Comparison of ENCODE assay signal across 10 mouse cellular contexts in genomic region chr12:85417845-85418244, GRCm38 (mm10). TPM values are rescaled to one million over a fixed set of nuclear protein-coding genes. Genes with fewer than 3 reads are reported as not detected.
DNase-seq lines count a peak whose midpoint lies in the region; ATAC-seq and TF ChIP-seq lines count a peak whose summit lies in the region.
"Had no signal": no experiment of that assay in that cellular context is flagged by ENCODE, and none has a peak within 500 bp of the region (broad histone marks: within the 10 kb centered on the region; RNA-seq: fewer than 3 reads in every experiment).

No protein-coding gene starts in this region.

- no peak overlapping the region for H3K9ac ChIP-seq in stomach, embryonic 16.5 days (ENCODE audit: low read length)
- no peak overlapping the region for H3K9ac ChIP-seq in stomach, postnatal 0 days (ENCODE audit: low read length)
- H3K9ac ChIP-seq in heart, postnatal 0 days (replicated peaks; ENCODE audit: low read depth, low read length): no peak overlapping the region
- no peak overlapping the region for H3K9ac ChIP-seq in lung, postnatal 0 days (replicated peaks; ENCODE audit: low read depth)
- H3K9ac ChIP-seq: embryonic facial prominence, embryonic 15.5 days; liver, embryonic 15.5 days; stomach, embryonic 15.5 days had no signal

- no peaks in the 10 kb centered on the region for H3K36me3 ChIP-seq in stomach, embryonic 16.5 days (ENCODE audit: control insufficient read depth, insufficient read depth, low read length)
- no peaks in the 10 kb centered on the region for H3K36me3 ChIP-seq in stomach, postnatal 0 days (ENCODE audit: control insufficient read depth, insufficient read depth, low read length)
- no peaks in the 10 kb centered on the region for H3K36me3 ChIP-seq in heart, postnatal 0 days (replicated peaks; ENCODE audit: control insufficient read depth, insufficient read depth, low read length)
- H3K36me3 ChIP-seq in lung, postnatal 0 days (ENCODE audit: insufficient read depth, low read length): no peaks in the 10 kb centered on the region
- H3K36me3 ChIP-seq: embryonic facial prominence, embryonic 15.5 days; liver, embryonic 15.5 days; stomach, embryonic 15.5 days had no signal

- no peak for TF ChIP-seq CTCF in stomach, postnatal 0 days (IDR thresholded peaks at IDR 0.05; ENCODE audit: low read depth)
- no peak for TF ChIP-seq CTCF in heart, postnatal 0 days (IDR thresholded peaks at IDR 0.05; ENCODE audit: low read depth)
- no peak for TF ChIP-seq CTCF in lung, postnatal 0 days (IDR thresholded peaks at IDR 0.05)
- TF ChIP-seq CTCF in layer of hippocampus, adult 2 months (conservative IDR thresholded peaks at IDR 0.05): no peak

- no peaks in the 10 kb centered on the region for H3K4me1 ChIP-seq in stomach, embryonic 16.5 days (ENCODE audit: control insufficient read depth, insufficient read depth, low read length)
- no peaks in the 10 kb centered on the region for H3K4me1 ChIP-seq in stomach, postnatal 0 days (replicated peaks; ENCODE audit: control insufficient read depth, insufficient read depth)
- 0 out of 2 replicates have a peak, but pooled peaks cover 3% of the 10 kb centered on the region for H3K4me1 ChIP-seq in heart, postnatal 0 days (ENCODE audit: control insufficient read depth, insufficient read depth)
- 0 out of 2 replicates have a peak, but pooled peaks cover 3% of the 10 kb centered on the region for H3K4me1 ChIP-seq in lung, postnatal 0 days (ENCODE audit: insufficient read depth, low read depth, low read length)
- H3K4me1 ChIP-seq: embryonic facial prominence, embryonic 15.5 days; liver, embryonic 15.5 days; stomach, embryonic 15.5 days had no signal

- H3K4me3 ChIP-seq in stomach, embryonic 16.5 days (replicated peaks; ENCODE audit: low read length): no peak overlapping the region
- no peak overlapping the region for H3K4me3 ChIP-seq in stomach, postnatal 0 days (ENCODE audit: low read depth, low read length)
- H3K4me3 ChIP-seq in heart, postnatal 0 days (ENCODE audit: low read depth, low read length): no peak overlapping the region
- no peak overlapping the region for H3K4me3 ChIP-seq in lung, postnatal 0 days (ENCODE audit: low read depth, low read length)
- H3K4me3 ChIP-seq in layer of hippocampus, adult 2 months: no peak overlapping the region
- H3K4me3 ChIP-seq: embryonic facial prominence, embryonic 15.5 days; liver, embryonic 15.5 days; stomach, embryonic 15.5 days had no signal

- H3K9me3 ChIP-seq in stomach, embryonic 16.5 days (replicated peaks; ENCODE audit: control insufficient read depth, low read length): peaks cover 5% of the 10 kb centered on the region
- H3K9me3 ChIP-seq in stomach, postnatal 0 days (ENCODE audit: control insufficient read depth, low read length): 0 out of 2 replicates have a peak, but pooled peaks cover 3% of the 10 kb centered on the region
- 0 out of 2 replicates have a peak, but pooled peaks cover 4% of the 10 kb centered on the region for H3K9me3 ChIP-seq in heart, postnatal 0 days (replicated peaks; ENCODE audit: control insufficient read depth, low read length)
- no peaks in the 10 kb centered on the region for H3K9me3 ChIP-seq in lung, postnatal 0 days (ENCODE audit: low read length)
- H3K9me3 ChIP-seq: embryonic facial prominence, embryonic 15.5 days; liver, embryonic 15.5 days; stomach, embryonic 15.5 days had no signal

- TF ChIP-seq EP300 in stomach, postnatal 0 days (optimal IDR thresholded peaks at IDR 0.05): no peak
- 0 out of 2 replicates have a peak, but pooled peaks have one; percentile 46 for TF ChIP-seq EP300 in heart, postnatal 0 days (IDR thresholded peaks at IDR 0.05; ENCODE audit: low read depth)
- TF ChIP-seq EP300 in lung, postnatal 0 days (IDR thresholded peaks at IDR 0.05): peak; percentile 87

- DNase-seq in stomach, postnatal 0 days (ENCODE audit: low spot score): no peak
- peak; percentile 46 for DNase-seq in heart, postnatal 0 days (ENCODE audit: low spot score)
- DNase-seq in lung, postnatal 0 days (ENCODE audit: low spot score): peak; percentile 72
- peak; percentile 64 for DNase-seq in thymus, postnatal 4 days
- DNase-seq in layer of hippocampus, adult 2 months (ENCODE audit: low spot score in 2 of 2): no peak
- no peak for DNase-seq in cerebellum, adult 11 months

- ATAC-seq in stomach, embryonic 16.5 days (ENCODE audit: insufficient read depth, low FRiP score): no peak
- no peak for ATAC-seq in stomach, postnatal 0 days (ENCODE audit: low FRiP score, low TSS enrichment)
- peak; percentile 55; the same call in 1 of the 2 replicates for ATAC-seq in heart, postnatal 0 days (ENCODE audit: insufficient read depth, low read depth)
- peak; percentile 76 for ATAC-seq in lung, postnatal 0 days

- H3K4me2 ChIP-seq in stomach, embryonic 16.5 days (ENCODE audit: low read depth, low read length): no peak overlapping the region
- H3K4me2 ChIP-seq in stomach, postnatal 0 days (replicated peaks; ENCODE audit: low read depth): no peak overlapping the region
- H3K4me2 ChIP-seq in heart, postnatal 0 days (ENCODE audit: low read depth, low read length): no peak overlapping the region
- no peak overlapping the region for H3K4me2 ChIP-seq in lung, postnatal 0 days (replicated peaks; ENCODE audit: low read depth, low read length)
- H3K4me2 ChIP-seq: embryonic facial prominence, embryonic 15.5 days; liver, embryonic 15.5 days; stomach, embryonic 15.5 days had no signal

- WGBS in stomach, embryonic 16.5 days: 65% methylated on average over 9 of the region's 9 CpGs
- 63% methylated on average over 9 of the region's 9 CpGs for WGBS in stomach, postnatal 0 days
- 54% methylated on average over 9 of the region's 9 CpGs for WGBS in heart, postnatal 0 days
- 58% methylated on average over 9 of the region's 9 CpGs for WGBS in lung, postnatal 0 days

- H3K27me3 ChIP-seq in stomach, embryonic 16.5 days (ENCODE audit: control insufficient read depth, insufficient read depth, low read length): no peaks in the 10 kb centered on the region
- no peaks in the 10 kb centered on the region for H3K27me3 ChIP-seq in stomach, postnatal 0 days (ENCODE audit: control insufficient read depth, insufficient read depth, low read length)
- no peaks in the 10 kb centered on the region for H3K27me3 ChIP-seq in heart, postnatal 0 days (ENCODE audit: control insufficient read depth, insufficient read depth, low read length)
- no peaks in the 10 kb centered on the region for H3K27me3 ChIP-seq in lung, postnatal 0 days (replicated peaks; ENCODE audit: insufficient read depth, low read length)
- H3K27me3 ChIP-seq: embryonic facial prominence, embryonic 15.5 days; liver, embryonic 15.5 days; stomach, embryonic 15.5 days had no signal

- peak overlapping the region; percentile 37; the same call in 1 of the 2 replicates for H3K27ac ChIP-seq in stomach, embryonic 16.5 days (ENCODE audit: low read length)
- no peak overlapping the region; the same call in 1 of the 2 replicates for H3K27ac ChIP-seq in stomach, postnatal 0 days (replicated peaks)
- H3K27ac ChIP-seq in heart, postnatal 0 days (ENCODE audit: low read depth): no peak overlapping the region
- H3K27ac ChIP-seq in lung, postnatal 0 days (ENCODE audit: low read length): no peak overlapping the region
- no peak overlapping the region for H3K27ac ChIP-seq in layer of hippocampus, adult 2 months
- H3K27ac ChIP-seq: embryonic facial prominence, embryonic 15.5 days; liver, embryonic 15.5 days; stomach, embryonic 15.5 days had no signal

RNA-seq across cellular contexts. Expression of gene Tmed10, which starts 43.2 kb away (rescaled TPM):
- polyA plus RNA-seq in stomach, embryonic 16.5 days (2015; fragmentation: Nextera tagmentation; extraction: Ambion mirVana): 383 and 401 TPM in 2 replicates
- polyA plus RNA-seq in stomach, postnatal 0 days (2015; fragmentation: Nextera tagmentation; extraction: Ambion mirVana): 351 and 370 TPM in 2 replicates
- 48.2 and 49.7 TPM in 2 replicates for total RNA-seq in heart, postnatal 0 days (2014; rRNA removed; ENCODE audit: low replicate concordance)
- polyA plus RNA-seq in heart, postnatal 0 days (2015; fragmentation: Nextera tagmentation; extraction: Ambion mirVana): 216 and 218 TPM in 2 replicates
- polyA plus RNA-seq in lung, postnatal 0 days (2015; fragmentation: Nextera tagmentation; extraction: Ambion mirVana): 329 and 354 TPM in 2 replicates
- 100 to 1,000 TPM; 156 to 166 TPM for total RNA-seq in layer of hippocampus, adult 2 months (2021)

RNA-seq across cellular contexts. Expression of gene Fos, which starts 55.8 kb away (rescaled TPM):
- polyA plus RNA-seq in stomach, embryonic 16.5 days (2015; fragmentation: Nextera tagmentation; extraction: Ambion mirVana): 16.1 and 21.1 TPM in 2 replicates
- polyA plus RNA-seq in stomach, postnatal 0 days (2015; fragmentation: Nextera tagmentation; extraction: Ambion mirVana): 18.2 and 23.2 TPM in 2 replicates
- 12.8 and 18.5 TPM in 2 replicates for total RNA-seq in heart, postnatal 0 days (2014; rRNA removed; ENCODE audit: low replicate concordance)
- polyA plus RNA-seq in heart, postnatal 0 days (2015; fragmentation: Nextera tagmentation; extraction: Ambion mirVana): 1.6 and 2.7 TPM in 2 replicates
- polyA plus RNA-seq in lung, postnatal 0 days (2015; fragmentation: Nextera tagmentation; extraction: Ambion mirVana): 30.8 and 33.8 TPM in 2 replicates
- total RNA-seq in layer of hippocampus, adult 2 months (2021): 10 to 100 TPM in 1 of 2 experiments, 1 to 10 TPM in 1; 8.9 to 13.7 TPM

Comparison
In these comparisons a context has a peak if more than half of its experiments do, and no peak if none do; other contexts are left out.
1. ATAC-seq: peak in heart, postnatal 0 days (single experiment) and lung, postnatal 0 days (single experiment); none in stomach, embryonic 16.5 days (single experiment) and stomach, postnatal 0 days (single experiment).
2. DNase-seq: peak in heart, postnatal 0 days (single experiment), lung, postnatal 0 days (single experiment) and thymus, postnatal 4 days (single experiment); none in stomach, postnatal 0 days (single experiment), layer of hippocampus, adult 2 months (0 of 2) and cerebellum, adult 11 months (single experiment).